Mouse (Mus musculus) forebrain, embryonic 14.5 days (tissue): ENCODE data around the gene Kcnh2. TPM values are rescaled to one million over a fixed set of nuclear protein-coding genes. Genes with fewer than 3 reads are reported as not detected.

ENCODE experiments used
- ATAC-seq: fragments of 200-750 bp; cut with Nextera tagmentation; 2 replicates; pipeline ENCODE4 v1.8.0; 2017; ENCODE audit warnings: mild to moderate bottlenecking, moderate library complexity
- DNase-seq: peaks from one replicate; pipeline ENCODE4 v3.0.0-alpha.2; 2015; ENCODE audit warnings: low spot score
- H3K27ac ChIP-seq: fragments of 300-500 bp; sonication (generic); 2 replicates; pipeline ENCODE4 v1.5.1; 2014; ENCODE audit warnings: low read depth, mild to moderate bottlenecking, control low read depth, low read length, moderate library complexity
- H3K27me3 ChIP-seq: fragments of 300-500 bp; sonication (generic); replicated peaks from 2 replicates; pipeline ENCODE4 v1.6.1; 2014; ENCODE audit warnings: low read length, control low read depth, mixed read lengths; ENCODE audit not compliant: control insufficient read depth, insufficient read depth
- H3K36me3 ChIP-seq: fragments of 300-500 bp; sonication (generic); 2 replicates; pipeline ENCODE4 v1.6.1; 2014; ENCODE audit warnings: low read length, control low read depth; ENCODE audit not compliant: control insufficient read depth, insufficient read depth
- H3K4me1 ChIP-seq: fragments of 300-500 bp; sonication (generic); 2 replicates; pipeline ENCODE4 v1.6.1; 2014; ENCODE audit warnings: antibody characterized with exemption, low read length, control low read depth; ENCODE audit not compliant: control insufficient read depth, insufficient read depth
- H3K4me2 ChIP-seq: fragments of 300-500 bp; sonication (generic); 2 replicates; pipeline ENCODE4 v1.6.1; 2014; ENCODE audit warnings: mild to moderate bottlenecking, control low read depth, low read length
- H3K4me3 ChIP-seq: fragments of 300-500 bp; sonication (generic); 2 replicates; pipeline ENCODE4 v1.5.1; 2014; ENCODE audit warnings: low read depth, low read length, control low read depth
- H3K9ac ChIP-seq: fragments of 300-500 bp; sonication (generic); 2 replicates; pipeline ENCODE4 v1.6.1; 2014; ENCODE audit warnings: mild to moderate bottlenecking, low read length, control low read depth, moderate library complexity
- H3K9me3 ChIP-seq: fragments of 300-500 bp; sonication (generic); replicated peaks from 2 replicates; pipeline ENCODE4 v1.6.1; 2016; ENCODE audit warnings: low read length, control low read depth, mixed read lengths; ENCODE audit not compliant: control insufficient read depth
- WGBS: fragments of 180-500 bp; shearing (Covaris S2); extraction: QIAGEN DNeasy Blood & Tissue Kit; methylation state at CpG from one replicate; pipeline ENCODE4 v1.1.7; 2014; 5-methylcytosine and 5-hydroxymethylcytosine counted together
- polyA plus RNA-seq: library from polyadenylated mRNA; unstranded; fragments of >200 nt; fragmentation: Nextera tagmentation; extraction: Ambion mirVana; gene quantifications from 2 replicates; pipeline ENCODE4 v1.2.1, GENCODE M21; 2014

Kcnh2 gene
- polyA plus RNA-seq, 1 experiment from 2014 or later: 5.2 TPM

DNA sequence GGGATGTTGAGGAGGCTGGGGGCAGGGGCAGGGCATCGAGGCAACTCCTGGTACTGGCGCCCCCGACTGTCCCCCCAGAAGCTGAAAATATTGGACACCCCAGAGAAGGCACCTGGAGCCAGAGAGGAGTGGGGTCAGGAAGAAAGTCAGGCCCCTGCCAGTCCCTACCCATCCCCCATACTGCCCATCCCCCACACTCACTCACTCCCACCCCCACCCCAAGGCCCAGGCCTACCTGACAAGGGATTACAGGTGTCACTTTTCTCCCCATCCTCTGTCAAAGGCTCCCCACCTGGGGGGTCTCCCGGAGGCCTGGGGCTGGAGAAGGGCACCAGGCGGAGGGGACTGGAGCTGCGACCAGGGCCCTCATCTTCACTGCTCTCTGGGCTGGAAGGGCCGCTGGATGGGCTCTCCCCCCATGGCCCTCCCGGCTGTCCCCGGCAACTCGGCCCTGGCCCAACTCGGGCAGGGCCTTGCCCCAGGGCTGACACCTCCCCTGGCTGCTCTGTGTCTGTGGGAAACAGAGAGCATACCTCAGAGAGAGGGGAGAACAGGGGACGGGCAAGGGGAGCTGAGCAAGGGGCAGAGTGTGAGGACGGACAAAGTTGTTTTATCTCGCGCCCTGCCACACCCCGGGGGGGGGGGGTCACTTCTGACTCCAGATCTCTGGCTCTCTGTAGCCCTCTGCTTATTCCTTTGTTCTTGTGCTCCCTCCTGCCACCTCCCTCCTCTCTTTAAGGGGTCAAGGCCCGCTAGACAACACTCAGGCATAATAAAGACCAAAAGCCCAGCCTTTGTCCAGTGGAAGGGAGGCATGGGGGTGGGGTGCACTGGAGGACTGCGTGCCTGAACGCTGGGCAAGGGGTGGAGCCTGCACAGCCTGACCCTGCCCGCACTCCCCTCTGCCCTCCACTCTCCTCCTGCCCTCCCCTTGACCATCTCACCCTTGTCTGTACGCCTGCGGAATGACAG is 29.4 kb downstream of the Kcnh2 start:
- Histone ChIP-seq H3K27me3 (no peaks in the 10 kb centered on the region), H3K9me3 (no peaks in the 10 kb centered on the region), H3K36me3 (peaks cover 17% of the 10 kb centered on the region), H3K4me2 (no peak overlapping the region), H3K4me3 (no peak overlapping the region), H3K4me1 (peaks cover 6% of the 10 kb centered on the region; the same call in 1 of the 2 replicates), H3K9ac (0 out of 2 replicates have a peak overlapping the region, but pooled peaks have one; percentile 18), H3K27ac (no peak overlapping the region)
- peak; percentile 35; the same call in 1 of the 2 replicates for ATAC-seq
- no peak for DNase-seq
- WGBS: 6% methylated on average over 21 of the region's 22 CpGs

DNA sequence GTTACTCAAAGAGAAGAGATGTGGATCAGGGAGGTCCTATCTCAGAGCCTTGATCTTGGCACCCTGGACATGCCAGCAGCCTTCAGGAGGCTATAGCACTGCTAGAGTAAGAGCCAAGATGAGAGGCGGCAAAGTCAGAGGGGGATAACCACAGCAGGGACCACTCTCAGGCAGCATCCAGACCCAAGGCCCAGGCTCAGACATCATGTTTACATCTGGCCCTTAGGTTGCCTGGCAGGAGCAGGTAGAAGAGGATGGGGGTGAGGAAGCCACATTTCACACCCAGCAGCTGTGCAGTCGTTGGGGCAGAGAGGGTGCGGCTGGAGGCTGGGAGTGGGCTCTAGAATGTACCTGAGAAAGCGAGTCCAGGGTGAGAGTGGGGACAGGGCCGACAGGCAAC is 30.5 kb downstream of the Kcnh2 start:
- 49% methylated on average over 5 of the region's 5 CpGs for WGBS
- H3K9ac ChIP-seq: no peak overlapping the region

GRCm38 (mm10) chr5:24320467-24320813 is 31.0 kb downstream of the Kcnh2 start:
- Histone ChIP-seq H3K27ac (0 out of 2 replicates have a peak overlapping the region, but pooled peaks have one; percentile 5), H3K27me3 (no peaks in the 10 kb centered on the region), H3K9ac (no peak overlapping the region), H3K36me3 (peaks cover 8% of the 10 kb centered on the region), H3K9me3 (no peaks in the 10 kb centered on the region), H3K4me1 (peaks cover 6% of the 10 kb centered on the region; the same call in 1 of the 2 replicates), H3K4me3 (no peak overlapping the region), H3K4me2 (peak overlapping the region; percentile 20; the same call in 1 of the 2 replicates)
- WGBS: 17% methylated on average over 6 of the region's 6 CpGs
- ATAC-seq: no peak
- DNase-seq: no peak

More for the DNA sequence above, 30.5 kb downstream of the Kcnh2 start:
- H3K27me3 ChIP-seq: no peaks in the 10 kb centered on the region
- H3K27ac ChIP-seq: no peak overlapping the region
- ATAC-seq (no peak), DNase-seq (no peak)
- H3K9me3 ChIP-seq: no peaks in the 10 kb centered on the region
- H3K4me3 ChIP-seq: no peak overlapping the region
- peaks cover 6% of the 10 kb centered on the region; the same call in 1 of the 2 replicates for H3K4me1 ChIP-seq
- no peak overlapping the region for H3K4me2 ChIP-seq
- peaks cover 12% of the 10 kb centered on the region for H3K36me3 ChIP-seq

DNA sequence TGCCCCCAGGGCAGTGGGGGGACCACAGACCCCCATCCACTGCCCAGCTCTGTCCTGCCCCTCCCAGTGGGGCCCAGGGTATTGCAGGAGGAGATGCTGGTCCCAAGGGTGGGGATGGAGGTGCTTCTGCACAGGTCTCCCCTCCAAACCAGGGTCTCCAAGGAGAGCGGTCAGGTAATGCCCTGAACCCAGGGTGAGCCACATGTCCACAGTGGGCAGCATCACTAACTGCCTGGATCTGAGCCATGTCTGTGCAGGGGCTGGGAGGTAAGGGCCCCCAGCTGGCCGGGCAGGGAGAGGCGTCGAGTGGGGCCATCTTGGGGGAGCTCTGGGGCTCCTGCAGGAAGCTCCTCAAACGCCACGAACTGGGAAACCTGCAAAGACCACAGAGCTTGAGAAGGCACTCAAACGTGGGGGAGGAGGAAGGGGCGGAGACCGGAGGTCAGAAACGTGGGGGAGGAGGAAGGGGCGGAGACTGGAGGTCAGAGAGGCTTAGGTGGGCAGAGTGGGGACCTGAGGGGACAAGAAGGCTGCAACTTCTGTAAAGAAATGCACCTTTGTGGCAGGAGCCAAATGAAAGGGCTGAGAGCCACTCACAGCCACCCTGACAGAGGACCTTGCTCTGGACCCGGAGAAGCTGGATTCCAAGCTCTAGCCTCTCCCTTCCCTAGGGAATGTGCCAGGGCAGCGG is 31.5 kb downstream of the Kcnh2 start:
- Histone ChIP-seq H3K4me2 (peak overlapping the region; percentile 20; the same call in 1 of the 2 replicates), H3K4me3 (no peak overlapping the region), H3K9me3 (no peaks in the 10 kb centered on the region), H3K4me1 (peaks cover 6% of the 10 kb centered on the region; the same call in 1 of the 2 replicates), H3K36me3 (peaks cover 3% of the 10 kb centered on the region), H3K27ac (no peak overlapping the region), H3K9ac (no peak overlapping the region), H3K27me3 (no peaks in the 10 kb centered on the region)
- DNase-seq (no peak), ATAC-seq (no peak)
- WGBS: 14% methylated on average over 13 of the region's 13 CpGs

DNA sequence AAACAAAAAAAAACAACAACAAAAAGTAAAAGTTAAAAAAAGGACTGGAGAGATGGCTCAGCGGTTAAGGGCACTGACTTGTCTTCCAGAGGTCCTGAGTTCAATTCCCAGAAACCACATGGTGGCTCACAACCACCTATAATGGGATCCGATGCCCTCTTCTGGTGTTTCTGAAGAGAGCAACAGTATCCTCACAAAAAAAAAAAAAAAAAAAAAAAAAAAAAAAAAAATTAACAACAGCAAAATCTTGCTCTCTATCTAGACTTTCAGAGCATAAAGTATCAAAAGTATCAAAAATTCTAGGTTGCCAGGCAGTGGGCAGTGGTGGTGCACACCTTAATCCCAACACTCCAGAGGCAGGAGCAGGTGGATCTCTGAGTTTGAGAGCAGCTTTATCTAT is 42.2 kb downstream of the Kcnh2 start:
- no peaks in the 10 kb centered on the region for H3K36me3 ChIP-seq
- H3K4me3 ChIP-seq: no peak overlapping the region
- ATAC-seq (no peak), DNase-seq (no peak)
- H3K27ac ChIP-seq: no peak overlapping the region
- 79% methylated on average over 2 of the region's 2 CpGs for WGBS
- no peak overlapping the region for H3K9ac ChIP-seq
- 0 out of 2 replicates have a peak, but pooled peaks cover 4% of the 10 kb centered on the region for H3K9me3 ChIP-seq
- H3K27me3 ChIP-seq: no peaks in the 10 kb centered on the region
- H3K4me1 ChIP-seq: no peaks in the 10 kb centered on the region
- no peak overlapping the region for H3K4me2 ChIP-seq

GRCm38 (mm10) chr5:24308621-24309020 is 42.8 kb downstream of the Kcnh2 start:
- WGBS: 64% methylated on average over 7 of the region's 7 CpGs
- H3K9ac ChIP-seq: no peak overlapping the region

GRCm38 (mm10) chr5:24307118-24307777 is 44.2 kb downstream of the Kcnh2 start:
- no peaks in the 10 kb centered on the region for H3K4me1 ChIP-seq
- no peaks in the 10 kb centered on the region for H3K36me3 ChIP-seq
- DNase-seq (peak; percentile 33), ATAC-seq (no peak)
- H3K9me3 ChIP-seq: no peaks in the 10 kb centered on the region
- 75% methylated on average over 5 of the region's 5 CpGs for WGBS
- H3K9ac ChIP-seq: no peak overlapping the region
- H3K4me3 ChIP-seq: no peak overlapping the region
- no peak overlapping the region for H3K27ac ChIP-seq
- H3K4me2 ChIP-seq: no peak overlapping the region
- no peaks in the 10 kb centered on the region for H3K27me3 ChIP-seq

More at GRCm38 (mm10) chr5:24308621-24309020, 42.8 kb downstream of the Kcnh2 start:
- no peaks in the 10 kb centered on the region for H3K4me1 ChIP-seq
- H3K27me3 ChIP-seq: no peaks in the 10 kb centered on the region
- H3K27ac ChIP-seq: no peak overlapping the region
- no peaks in the 10 kb centered on the region for H3K36me3 ChIP-seq
- ATAC-seq (no peak; the same call in 1 of the 2 replicates), DNase-seq (peak; percentile 40)
- H3K4me3 ChIP-seq: no peak overlapping the region
- H3K4me2 ChIP-seq: no peak overlapping the region
- H3K9me3 ChIP-seq: no peaks in the 10 kb centered on the region

DNA sequence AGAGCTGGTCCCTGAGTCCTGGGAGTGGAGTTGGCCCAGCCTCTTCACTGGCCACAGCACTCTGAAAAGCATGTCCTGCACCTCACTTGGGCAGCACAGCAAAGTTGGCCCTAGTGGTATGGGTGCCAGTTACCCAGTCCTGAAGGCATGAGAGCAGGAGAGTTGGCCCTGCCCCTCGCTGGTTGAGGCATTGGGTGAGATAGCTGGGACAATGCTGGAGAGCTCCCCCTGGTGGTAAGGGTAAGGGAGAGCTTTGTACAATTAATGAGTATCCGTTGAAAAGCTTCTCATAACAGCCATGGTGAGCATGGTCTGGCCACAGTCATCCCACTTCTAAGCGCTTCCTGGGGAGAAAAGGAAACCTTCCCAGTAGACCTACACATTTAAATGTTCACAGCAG is 48.2 kb downstream of the Kcnh2 start:
- Histone ChIP-seq H3K4me3 (no peak overlapping the region), H3K27me3 (no peaks in the 10 kb centered on the region), H3K4me2 (no peak overlapping the region), H3K9ac (no peak overlapping the region), H3K9me3 (no peaks in the 10 kb centered on the region), H3K36me3 (no peaks in the 10 kb centered on the region), H3K27ac (no peak overlapping the region), H3K4me1 (no peaks in the 10 kb centered on the region)
- WGBS: 58% methylated on average over 3 of the region's 3 CpGs
- DNase-seq (no peak), ATAC-seq (no peak)
